Mouse (Mus musculus) adrenal gland, postnatal 14 days (tissue): ENCODE results near the gene Dtx4. TPM values are rescaled to one million over a fixed set of nuclear protein-coding genes. Genes with fewer than 3 reads are reported as not detected.
A peak's percentile ranks its signal among the peaks of the same experiment; 100 is the strongest.
"Not testable (repeated sequence)": the region's sequence is repeated elsewhere in the genome, so short reads cannot be mapped to it uniquely, and the experiment has no call there.

Experiments used
- DNase-seq: peaks from one replicate; pipeline ENCODE4 v3.0.0; 2021; ENCODE audit warnings: mixed read lengths
- long read RNA-seq, 2 experiments: library from polyadenylated mRNA; stranded (forward); transcript quantifications; one replicate each; pipeline ENCODE4 v2.0.0; 2021
- total RNA-seq: library from RNA; stranded (reverse); gene quantifications from 2 replicates; pipeline ENCODE4 v1.2.3, GENCODE M21; 2021

Gene Dtx4
- 19.7 and 24.6 TPM in 2 replicates for total RNA-seq
- long read RNA-seq, experiment 1, full-length matches to known transcripts, result 3 of 8 reads
- long read RNA-seq, experiment 1, partial matches to known transcripts, result 4 of 8 reads
- long read RNA-seq, experiment 1, other reads (novel, unspliced or antisense), result 1 of 8 reads
- long read RNA-seq, experiment 2, partial matches to known transcripts, result 4 of 5 reads
- long read RNA-seq, experiment 2, other reads (novel, unspliced or antisense), result 1 of 5 reads

DNA sequence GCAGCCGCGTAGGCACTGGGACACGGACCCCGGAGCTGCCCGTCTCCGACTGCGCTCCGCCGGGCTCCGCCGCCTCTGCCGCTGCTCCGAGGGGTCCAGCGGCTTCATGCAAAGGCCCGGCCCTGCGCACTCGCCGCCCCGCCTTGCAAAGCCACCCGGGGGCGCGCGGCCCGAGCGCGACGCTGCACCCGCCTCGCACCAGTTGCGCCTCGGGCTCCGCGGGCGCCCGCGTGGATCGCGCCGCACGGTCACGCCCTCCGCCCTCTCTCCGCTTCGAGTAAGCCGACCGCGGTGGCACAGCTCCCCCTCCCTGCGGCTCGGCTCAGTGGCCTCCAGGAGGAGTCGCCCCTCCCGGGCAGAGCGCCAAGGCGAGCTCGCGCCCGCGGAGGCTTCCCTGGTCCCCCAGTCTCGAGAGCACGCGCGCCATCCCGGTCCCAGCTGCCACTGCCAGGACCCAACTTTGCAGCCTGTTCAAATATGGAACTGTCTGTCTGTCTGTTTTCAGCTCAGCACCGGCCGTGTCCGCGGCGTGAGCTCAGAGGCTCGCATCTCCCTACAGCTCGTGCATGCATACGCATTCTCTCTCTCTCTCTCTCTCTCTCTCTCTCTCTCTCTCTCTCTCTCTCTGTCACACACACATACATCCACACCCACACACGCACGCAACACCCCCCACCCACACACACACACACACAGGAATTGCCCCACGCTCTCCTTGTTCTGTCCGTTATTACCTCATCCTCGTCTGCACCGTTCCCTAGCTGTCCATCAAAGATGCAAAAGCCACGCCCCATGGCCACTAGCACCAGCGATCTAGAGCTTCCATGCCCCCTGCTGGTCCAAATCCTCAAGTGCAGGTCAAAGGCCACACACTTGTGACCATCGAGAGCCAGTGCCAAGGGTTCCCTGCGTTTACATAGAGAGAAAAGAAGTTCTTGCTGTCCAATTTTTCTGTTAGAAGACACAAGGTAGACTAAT lies at the start of gene Dtx4:
Gene Dtx4, minus strand, starts transcription at position 85 of the 978 bp plus-strand sequence.
- peak; percentile 95 for DNase-seq

DNA sequence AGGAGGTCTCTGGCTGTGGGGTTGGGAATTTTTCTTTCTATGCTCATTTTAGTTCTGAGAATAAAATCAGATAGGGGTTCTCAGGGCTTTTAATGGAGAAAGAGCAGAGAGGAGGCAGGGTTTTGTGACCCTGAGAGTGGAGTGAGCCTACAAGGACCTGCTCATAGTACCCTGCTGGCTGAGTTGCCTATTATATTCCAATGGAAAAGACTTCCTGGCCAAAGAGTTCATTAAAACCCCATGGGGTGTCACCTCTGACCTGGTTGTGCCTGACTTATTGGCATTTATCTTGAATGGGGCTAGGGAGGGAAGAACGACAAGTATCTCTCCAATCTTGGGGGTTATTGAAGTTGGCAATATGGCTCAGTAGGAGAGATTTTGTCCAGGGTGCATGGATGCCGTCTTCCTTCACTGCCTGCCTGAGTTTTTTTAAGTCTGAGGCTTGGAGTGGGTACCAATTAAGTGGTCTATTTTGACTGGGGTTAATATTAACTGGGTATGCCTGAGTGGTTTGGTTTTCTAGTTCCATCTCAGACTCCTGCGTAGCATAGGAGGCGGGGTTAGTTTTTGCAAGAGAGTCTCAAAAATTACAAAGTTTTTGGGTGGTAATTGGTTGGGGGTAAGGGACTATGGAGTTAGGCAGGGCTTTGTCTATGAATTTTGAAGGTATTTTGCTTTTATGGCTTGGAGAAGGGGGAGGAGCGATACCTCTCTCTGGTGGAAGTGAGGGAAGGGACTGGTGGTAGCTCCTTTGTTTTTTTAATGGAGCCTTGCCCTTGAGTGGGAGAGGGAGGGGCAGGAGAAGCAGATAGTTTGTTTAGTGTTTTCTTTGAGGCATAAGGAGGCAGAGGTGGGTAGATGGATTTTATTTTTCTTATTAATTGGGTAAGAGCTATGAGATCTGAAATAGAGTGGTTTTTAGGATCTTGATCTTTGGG lies 49.0 kb upstream of the Dtx4 start:
- DNase-seq, result no peak

DNA sequence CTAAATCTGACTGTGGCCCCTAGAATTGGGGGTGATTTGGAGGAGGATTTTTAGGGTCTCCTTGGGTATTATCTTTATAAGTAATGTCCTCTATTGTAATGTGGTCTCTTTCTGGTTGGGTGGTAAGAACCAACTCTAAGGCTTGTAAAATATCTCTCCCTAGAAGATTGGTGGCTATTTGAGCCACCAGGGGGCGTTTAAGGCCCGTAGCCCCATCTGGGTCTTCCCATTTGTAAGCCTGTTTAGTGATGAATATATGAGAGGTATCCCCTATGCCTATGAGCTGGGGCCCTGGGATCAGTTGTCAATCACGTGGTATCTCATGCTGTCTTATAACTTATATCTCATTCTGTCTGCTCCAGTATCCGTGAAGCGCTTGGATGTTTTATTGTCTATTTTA lies 47.9 kb upstream of the Dtx4 start:
- DNase-seq, result peak; percentile 53

DNA sequence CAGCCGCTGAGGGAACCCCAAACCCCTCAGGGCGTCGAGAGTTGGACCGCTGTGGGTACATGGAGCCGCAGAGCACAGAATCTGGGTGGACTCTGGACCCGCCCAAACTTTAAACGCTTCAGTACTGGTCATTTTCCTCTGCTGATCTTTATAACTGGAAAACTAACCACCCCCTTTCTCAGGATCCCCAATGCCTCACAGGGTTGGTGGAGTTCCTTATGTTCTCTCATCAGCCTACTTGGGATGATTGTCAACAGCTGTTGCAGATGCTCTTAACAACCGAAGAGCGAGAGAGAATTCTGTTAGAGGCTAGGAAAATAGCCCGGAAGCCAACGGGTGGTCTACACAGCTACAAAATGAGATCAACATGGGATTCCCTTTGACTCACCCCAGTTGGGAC lies 44.2 kb upstream of the Dtx4 start, which contains the start of gene Fam111a:
Gene Fam111a, plus strand, starts transcription at position 301 of the 400 bp plus-strand sequence.
- DNase-seq, result not testable (repeated sequence)

DNA sequence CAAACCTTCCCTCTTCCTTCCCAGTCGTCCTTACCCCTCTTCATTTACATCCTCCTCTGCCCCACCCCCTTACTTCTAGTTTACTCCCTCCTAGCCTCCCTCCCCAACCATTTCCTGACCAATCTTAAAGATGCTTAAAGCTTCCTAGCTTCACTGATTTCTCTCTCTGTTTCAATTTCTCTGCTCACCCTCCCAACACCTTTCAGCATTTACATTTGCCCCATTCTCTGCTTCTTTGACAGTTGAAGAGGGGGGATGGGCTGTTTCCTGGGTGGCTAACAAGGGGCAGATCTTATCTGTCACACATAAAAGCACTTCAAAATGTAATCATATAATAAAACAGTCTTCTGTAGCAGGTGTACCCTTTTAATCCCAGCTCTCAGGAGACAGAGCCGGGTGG lies 40.4 kb upstream of the Dtx4 start:
- DNase-seq, result no peak

DNA sequence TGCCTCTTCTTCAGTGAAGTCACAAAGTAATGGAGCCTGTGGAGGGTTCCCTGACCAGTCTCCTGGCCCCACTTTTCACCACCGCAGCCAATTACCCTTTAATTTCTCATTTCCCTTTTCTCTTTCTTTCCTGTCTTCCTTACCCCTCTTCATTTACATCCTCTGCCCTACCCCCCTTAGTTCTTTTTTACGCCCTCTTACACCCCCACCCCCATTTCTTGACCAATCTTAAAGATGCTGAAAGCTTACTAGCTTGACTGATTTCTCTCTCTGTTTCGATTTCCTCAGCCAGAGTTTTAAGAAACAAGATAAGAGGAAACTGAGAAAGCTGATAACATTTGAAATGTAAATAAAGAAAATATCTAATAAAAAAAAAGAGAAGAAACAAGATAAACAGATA lies 39.5 kb upstream of the Dtx4 start:
- no peak for DNase-seq

DNA sequence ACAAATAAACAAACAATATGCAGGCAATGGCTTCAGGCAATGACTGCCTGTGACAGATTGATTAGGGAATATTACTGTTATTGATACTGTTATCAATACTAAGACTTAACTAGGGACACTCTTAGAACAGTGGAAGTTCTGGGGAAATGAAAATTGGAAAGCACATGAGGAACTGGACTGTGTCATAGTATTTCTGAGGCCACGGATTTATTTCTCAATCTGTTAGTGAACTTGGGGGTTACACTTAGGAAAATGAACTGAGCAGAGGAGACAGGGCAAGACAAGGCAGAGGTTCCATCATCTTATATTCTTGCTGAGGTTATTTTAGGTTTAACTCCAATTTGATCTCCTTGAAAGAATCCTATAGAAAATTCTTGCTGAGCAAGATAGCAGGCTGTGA lies 38.7 kb upstream of the Dtx4 start:
- no peak for DNase-seq

DNA sequence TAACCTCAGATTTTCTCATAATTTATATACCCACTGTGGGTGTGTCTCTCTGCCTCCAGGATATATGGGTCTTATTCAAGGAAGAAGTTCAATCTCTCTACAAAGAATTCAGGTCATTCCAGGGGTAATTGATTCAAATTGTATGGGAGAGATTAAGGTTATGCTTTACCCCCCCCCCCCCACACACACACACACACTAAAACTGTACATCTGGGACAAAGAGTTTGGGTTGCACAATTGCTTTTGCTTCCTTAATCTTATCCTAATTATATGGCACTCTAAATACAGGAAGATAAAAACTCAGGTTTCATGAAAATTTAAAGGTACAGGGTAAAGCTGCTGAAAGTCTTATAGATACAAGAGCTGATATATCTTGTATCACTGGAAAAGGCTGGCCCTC lies 35.9 kb upstream of the Dtx4 start:
- no peak for DNase-seq

DNA sequence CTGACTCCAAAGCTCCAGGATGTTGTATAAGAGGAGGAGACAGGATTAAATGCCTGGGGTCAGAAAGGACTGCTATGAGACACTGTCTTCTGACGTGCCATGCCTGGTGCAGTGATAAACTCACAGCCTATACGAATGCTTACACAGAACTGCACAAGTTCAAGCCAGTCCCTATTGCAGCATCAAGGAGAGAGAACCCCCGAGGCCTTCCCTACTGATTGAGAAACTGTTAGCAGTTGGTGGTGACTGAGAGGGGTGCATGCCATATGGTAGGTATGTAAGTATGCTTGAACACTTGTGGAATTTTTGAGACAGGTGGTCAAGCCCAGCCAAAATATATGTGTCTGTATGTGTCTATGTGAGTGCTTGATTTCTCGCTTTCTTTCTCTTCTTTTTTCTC lies 22.1 kb upstream of the Dtx4 start:
- DNase-seq, result no peak

DNA sequence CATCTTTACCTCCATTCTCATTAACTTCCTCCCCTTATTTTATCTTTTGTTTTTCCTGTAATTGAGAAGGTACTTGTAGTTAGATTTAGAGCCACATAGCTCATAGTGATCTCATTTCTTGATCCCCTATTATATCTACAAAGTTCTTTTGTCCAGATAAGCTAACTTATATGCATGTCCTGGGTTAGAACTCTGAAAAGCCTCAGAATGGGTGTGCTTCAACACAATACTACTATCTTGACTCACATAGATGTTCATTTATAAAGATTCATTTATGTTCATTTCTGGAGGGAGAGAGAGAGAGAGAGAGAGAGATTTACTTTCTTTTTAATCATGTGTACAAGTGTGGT lies 17.3 kb upstream of the Dtx4 start:
- DNase-seq, result no peak

DNA sequence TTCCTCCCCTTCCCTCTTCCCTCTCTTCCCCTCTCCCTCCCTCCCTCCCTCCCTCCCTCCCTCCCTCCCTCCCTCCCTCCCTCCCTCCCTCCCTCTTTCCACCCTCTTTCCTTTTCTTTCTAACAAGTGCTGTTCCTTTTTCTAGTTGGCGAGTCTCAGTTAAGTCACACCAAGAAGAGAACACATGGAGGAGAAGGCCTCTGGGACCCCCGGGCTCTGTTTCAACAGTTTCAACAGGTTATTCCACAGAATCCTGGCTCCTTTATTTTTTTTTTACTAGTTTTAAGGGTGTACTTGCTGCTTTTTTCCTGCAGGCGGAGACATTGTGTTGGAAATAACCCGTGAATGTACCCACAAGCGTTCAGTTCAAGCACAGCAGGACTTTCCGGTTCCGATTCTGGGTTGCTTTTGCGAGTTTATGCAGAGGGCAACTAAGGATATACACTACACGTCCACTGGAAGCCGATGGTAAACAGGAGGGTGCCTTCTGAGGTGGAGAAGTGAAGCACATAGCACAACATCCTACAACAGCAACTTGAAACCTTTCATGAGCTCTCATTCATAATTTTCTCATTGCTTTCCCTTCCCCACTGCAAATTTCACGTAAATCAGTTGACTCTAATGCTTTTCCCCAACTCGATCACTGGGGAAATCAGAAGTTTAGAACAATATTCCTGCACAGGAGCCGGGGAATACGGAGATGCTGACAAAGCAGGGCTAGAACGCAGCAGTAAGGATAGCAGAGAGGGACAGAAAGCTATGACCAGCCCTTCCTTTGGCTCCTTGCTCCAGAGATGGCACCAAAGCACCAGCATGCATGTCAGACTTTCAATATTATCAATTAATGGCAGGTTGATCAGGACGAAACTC lies 16.7 kb upstream of the Dtx4 start:
- DNase-seq, result peak; percentile 70

DNA sequence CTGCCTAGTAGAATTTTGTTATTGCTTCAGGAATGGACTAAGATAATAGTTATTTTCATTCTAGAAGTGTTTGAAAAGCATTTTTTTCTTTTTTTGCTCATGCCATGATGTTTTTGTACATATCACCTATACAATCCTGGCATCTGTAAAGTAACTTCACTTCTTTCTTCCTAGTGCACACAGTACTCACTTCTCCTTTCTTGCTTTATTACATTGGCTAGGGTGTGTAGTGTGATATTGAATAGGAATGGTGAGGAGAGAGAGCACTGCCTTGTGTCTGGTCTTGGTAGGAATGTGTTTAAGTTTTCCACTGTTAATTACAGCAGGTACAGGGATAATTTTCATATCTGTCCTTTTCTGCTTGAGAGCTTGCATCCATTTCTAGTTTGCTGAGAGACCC lies 13.4 kb upstream of the Dtx4 start:
- no peak for DNase-seq

DNA sequence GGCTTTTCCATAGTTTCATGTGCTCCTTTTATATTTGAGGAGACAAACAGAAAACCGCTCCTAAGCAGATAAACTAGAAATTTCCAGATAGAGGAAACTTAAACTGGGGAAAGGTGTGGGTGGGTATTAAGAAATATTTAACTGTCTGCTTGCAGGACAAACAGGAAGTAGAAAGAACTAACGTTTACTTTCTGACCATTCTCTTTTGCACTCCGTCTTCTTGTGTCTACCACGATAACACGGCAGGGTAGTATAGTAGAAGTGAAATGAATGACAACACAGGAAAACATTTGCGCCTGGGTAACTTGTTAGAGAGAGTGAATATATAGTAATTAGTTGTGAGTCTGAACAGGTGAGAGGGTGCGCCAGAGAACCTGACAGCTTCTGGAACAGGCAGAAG lies 1.5 kb upstream of the Dtx4 start:
- no peak for DNase-seq

DNA sequence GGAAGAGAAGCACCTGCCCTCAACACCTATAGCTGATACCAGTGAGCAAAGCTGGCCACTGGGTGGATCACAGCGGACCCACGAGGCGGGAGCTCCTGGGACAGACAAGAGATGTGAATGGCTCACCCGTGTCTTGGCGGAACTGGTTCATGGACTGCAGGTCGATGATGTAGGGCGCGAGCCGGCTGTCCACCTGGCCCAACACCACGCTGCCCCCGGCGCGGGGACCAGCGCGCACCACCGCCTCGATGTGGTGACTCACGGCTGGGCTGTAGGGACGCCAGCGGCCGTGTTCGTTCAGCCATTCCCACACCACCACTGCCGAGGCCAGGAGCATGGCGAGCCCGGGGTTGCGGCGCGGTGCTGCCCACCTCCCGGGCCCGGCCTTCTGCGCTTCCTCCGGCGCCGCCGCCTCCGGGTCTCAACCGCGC lies 358 bp downstream of the Dtx4 start:
- DNase-seq, result peak; percentile 77

DNA sequence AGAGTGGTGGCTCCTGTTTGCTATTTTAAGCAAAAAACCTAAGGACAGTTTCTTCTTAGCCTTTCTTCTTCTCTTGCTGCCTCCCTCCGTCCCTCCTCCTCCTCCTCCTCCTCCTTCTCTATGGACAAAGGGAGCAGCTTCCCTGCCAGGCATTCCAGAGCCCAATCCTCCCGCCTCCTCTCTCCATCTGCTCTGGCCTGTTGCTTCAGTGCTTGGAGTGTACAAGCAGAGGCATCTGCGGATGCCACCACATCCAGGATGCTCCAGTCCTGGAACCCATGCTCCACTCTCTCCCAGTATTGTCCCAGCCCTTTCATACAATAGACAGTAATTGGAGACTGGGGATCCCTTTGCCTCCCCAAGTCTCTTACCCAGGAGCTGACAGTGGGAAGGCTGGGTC lies 1.1 kb downstream of the Dtx4 start:
- peak; percentile 43 for DNase-seq

DNA sequence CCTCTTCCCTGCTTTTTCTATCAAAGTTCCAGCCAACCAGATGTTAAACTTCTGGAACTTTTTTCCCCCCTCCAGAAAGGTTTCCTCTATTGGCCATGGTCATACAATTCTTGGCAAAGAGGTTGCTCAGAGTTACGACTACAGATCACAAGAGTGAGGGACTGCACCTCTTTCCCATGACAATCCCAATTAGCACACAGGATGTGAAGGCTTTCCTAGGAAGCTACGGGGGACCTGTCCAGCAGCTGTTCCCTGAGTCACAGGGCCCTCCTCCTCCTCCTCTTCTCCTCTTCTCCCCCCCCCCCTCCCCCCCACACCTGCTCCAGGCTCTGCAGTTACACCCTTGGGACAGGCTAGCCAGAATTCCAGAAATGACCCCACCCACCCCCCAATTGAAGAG lies 1.8 kb downstream of the Dtx4 start:
- DNase-seq, result no peak

DNA sequence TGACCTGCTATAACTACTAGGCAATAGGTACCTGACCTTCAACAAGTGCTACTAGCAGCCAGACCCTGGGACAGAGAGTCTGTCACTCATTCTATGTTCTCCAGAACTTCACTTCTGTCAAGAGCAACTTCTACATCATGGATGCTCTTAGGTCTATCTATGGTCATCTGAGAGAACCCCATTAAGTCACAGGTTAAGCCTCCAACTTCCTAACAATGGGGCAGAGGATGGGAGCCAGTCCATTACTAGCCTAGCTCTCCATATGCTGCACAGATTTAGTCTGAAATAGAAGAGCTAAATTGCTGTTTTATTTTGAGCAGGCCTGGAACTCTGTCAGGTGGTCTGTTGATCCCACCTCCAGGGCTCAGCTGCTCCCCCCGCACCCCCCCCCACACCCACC lies 2.3 kb downstream of the Dtx4 start:
- DNase-seq, result no peak

DNA sequence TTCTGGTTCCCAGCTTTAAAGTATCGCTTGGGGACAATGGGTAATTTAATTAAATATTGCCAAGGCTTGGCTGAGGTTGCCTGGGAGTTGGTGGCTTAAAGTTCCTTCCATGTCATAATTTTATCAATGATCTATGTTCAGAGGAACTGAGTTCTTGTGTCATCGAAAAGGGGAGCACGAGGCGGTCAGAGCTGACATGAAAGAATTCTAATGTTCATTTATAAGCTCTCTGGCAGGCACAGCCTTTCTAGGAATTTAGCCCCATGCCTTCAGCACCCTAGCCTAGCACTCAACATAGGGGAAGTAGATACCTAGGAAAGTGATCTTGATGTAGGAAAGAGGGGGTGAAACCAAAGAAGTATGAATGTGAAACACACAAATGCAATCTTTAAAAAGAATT lies 2.9 kb downstream of the Dtx4 start:
- no peak for DNase-seq

DNA sequence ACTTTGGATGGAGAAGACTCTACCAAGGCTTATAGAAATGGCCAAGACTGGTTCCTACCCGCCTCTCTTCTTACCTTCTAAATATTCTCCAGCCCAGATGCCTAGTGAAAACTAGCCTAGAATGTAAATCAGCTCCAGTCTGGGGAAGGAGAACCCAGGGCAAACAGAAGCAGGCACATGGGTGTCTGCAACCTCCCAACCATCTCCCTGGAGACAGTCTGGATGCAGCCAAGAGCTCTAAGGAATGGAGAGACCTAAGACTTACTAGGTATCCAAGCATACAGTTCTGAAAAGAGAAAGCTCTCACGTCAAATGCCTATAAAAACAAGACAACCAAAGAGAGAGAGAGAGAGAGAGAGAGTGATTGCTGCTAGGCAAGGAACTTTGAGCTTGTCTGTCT lies 3.3 kb downstream of the Dtx4 start:
- DNase-seq, result no peak

DNA sequence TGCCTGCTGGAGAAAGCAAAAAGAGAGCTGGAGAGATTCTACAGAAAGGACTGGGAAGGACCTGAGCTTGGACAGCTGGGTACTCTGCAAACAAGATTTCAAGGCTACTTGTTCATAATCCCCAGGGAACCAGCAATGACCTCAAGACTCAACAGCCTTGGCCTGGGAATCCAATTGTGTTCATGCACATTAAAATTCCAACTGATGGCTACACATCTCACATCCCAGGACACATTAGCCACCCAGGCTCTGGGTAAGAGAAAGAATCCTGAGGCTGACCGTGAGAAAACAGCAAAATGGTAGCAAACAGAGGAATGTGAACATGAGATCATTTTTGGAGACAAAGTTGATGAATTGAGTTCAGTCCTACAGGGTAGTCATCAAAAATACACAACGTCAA lies 5.0 kb downstream of the Dtx4 start:
- no peak for DNase-seq

DNA sequence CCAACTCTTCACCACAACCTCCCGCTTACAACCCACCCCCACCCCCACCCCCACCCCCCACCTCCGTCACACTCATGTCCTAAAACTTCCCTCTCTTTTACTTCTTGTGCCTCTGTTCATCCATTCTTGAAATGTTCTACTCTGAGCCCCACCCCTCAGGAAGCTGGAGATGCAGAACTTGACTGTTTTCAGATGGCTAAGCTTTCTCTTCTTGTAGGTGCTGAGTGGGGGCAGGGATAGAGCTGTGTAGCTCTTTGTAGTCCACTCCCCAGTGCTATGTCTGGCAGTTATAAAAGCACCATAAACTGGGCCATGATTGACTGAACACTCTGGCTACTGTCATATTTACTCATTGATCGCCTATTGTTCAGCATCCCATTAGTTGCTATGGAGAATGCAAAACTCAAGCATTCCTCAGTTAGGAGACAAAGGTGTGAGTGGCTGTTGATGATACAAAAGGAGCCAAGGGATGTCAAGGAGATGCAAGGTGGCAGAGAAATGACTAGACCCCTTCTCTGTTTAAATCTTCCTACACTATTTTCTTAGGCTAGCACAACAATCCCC lies 6.2 kb downstream of the Dtx4 start:
- no peak for DNase-seq

DNA sequence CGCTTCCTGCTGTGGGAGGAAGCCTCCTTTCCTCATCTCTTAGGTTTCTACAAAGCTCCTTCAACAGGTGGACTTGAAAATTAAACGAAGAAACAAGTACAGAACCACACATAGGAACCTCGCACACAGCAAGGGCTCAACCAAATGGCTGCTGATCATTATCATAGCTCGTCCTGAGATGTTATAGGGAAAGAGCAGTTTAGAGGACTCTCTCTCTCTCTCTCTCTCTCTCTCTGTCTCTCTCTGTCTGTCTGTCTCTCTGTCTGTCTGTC lies 7.1 kb downstream of the Dtx4 start:
- DNase-seq, result no peak
